ENCODE assay signal across 11 mouse cellular contexts in genomic region chr13:102355569-102355968, GRCm38 (mm10).
DNase-seq lines count a peak whose midpoint lies in the region; ATAC-seq and TF ChIP-seq lines count a peak whose summit lies in the region.
"Had no signal": no experiment of that assay in that cellular context is flagged by ENCODE, and none has a peak within 500 bp of the region (broad histone marks: within the 10 kb centered on the region; RNA-seq: fewer than 3 reads in every experiment).

No protein-coding gene starts in this region.

- intact Hi-C loops in heart, adult 2 months (cut with DNase I), result loop anchor here (10.0 kb wide), 2 partner anchors 149 to 289 kb away; no protein-coding TSS in a partner anchor

- no peak for TF ChIP-seq POLR2A in heart, adult 2 months (IDR thresholded peaks at IDR 0.05; ENCODE audit: insufficient read depth, low read depth, low read length)

- H3K4me1 ChIP-seq in heart, adult 2 months (ENCODE audit: control insufficient read depth, insufficient read depth, low read length), result no peaks in the 10 kb centered on the region; the same call in none of the 2 replicates
- H3K4me1 ChIP-seq in heart, embryonic 12.5 days (replicated peaks), result no peaks in the 10 kb centered on the region
- peaks cover 18% of the 10 kb centered on the region for H3K4me1 ChIP-seq in heart, embryonic 16.5 days (ENCODE audit: control insufficient read depth, insufficient read depth, low read length)
- H3K4me1 ChIP-seq in hindbrain, embryonic 14.5 days (replicated peaks; ENCODE audit: control insufficient read depth, insufficient read depth, low read length), result no peaks in the 10 kb centered on the region
- H3K4me1 ChIP-seq: embryonic facial prominence, embryonic 13.5 days; stomach, embryonic 15.5 days had no signal

- H3K9ac ChIP-seq in heart, adult 2 months (ENCODE audit: low read depth, low read length), result no peak overlapping the region
- H3K9ac ChIP-seq in heart, embryonic 12.5 days, result no peak overlapping the region
- no peak overlapping the region for H3K9ac ChIP-seq in heart, embryonic 16.5 days (ENCODE audit: low read length)
- no peak overlapping the region for H3K9ac ChIP-seq in hindbrain, embryonic 14.5 days
- H3K9ac ChIP-seq: embryonic facial prominence, embryonic 13.5 days; stomach, embryonic 15.5 days had no signal

- TF ChIP-seq CTCF in heart, adult 2 months (IDR thresholded peaks at IDR 0.05), result no peak

- peak in 1 of 2 experiments; percentile 37 for DNase-seq in heart, adult 2 months
- peak; percentile 13 for DNase-seq in right cerebral cortex, postnatal 4 days
- DNase-seq in right cerebral cortex, postnatal 36 days (ENCODE audit: low spot score in 2 of 2), result no peak
- DNase-seq in skeletal muscle tissue, adult 2 months (ENCODE audit: low read depth, low spot score), result peak; percentile 25
- DNase-seq in hindbrain, embryonic 14.5 days (ENCODE audit: low spot score), result no peak
- DNase-seq in left cerebral cortex, adult 9 months (ENCODE audit: low spot score in 2 of 2), result no peak

- no peak overlapping the region for H3K4me2 ChIP-seq in heart, embryonic 12.5 days
- H3K4me2 ChIP-seq in heart, embryonic 16.5 days (ENCODE audit: low read depth, low read length), result no peak overlapping the region
- H3K4me2 ChIP-seq in hindbrain, embryonic 14.5 days (replicated peaks), result no peak overlapping the region
- H3K4me2 ChIP-seq: embryonic facial prominence, embryonic 13.5 days; stomach, embryonic 15.5 days had no signal

- no peaks in the 10 kb centered on the region for H3K27me3 ChIP-seq in heart, adult 2 months (ENCODE audit: control insufficient read depth, insufficient read depth, low read length)
- H3K27me3 ChIP-seq in heart, embryonic 12.5 days (replicated peaks), result no peaks in the 10 kb centered on the region
- no peaks in the 10 kb centered on the region for H3K27me3 ChIP-seq in heart, embryonic 16.5 days (ENCODE audit: control insufficient read depth, insufficient read depth, low read length)
- no peaks in the 10 kb centered on the region for H3K27me3 ChIP-seq in hindbrain, embryonic 14.5 days (ENCODE audit: control insufficient read depth, insufficient read depth, low read length)
- H3K27me3 ChIP-seq: embryonic facial prominence, embryonic 13.5 days; megakaryocyte, embryonic 14.5 days; stomach, embryonic 15.5 days had no signal

- H3K4me3 ChIP-seq in heart, adult 2 months, result no peak overlapping the region
- H3K4me3 ChIP-seq in heart, embryonic 12.5 days, result no peak overlapping the region
- no peak overlapping the region for H3K4me3 ChIP-seq in heart, embryonic 16.5 days (ENCODE audit: low read length)
- no peak overlapping the region for H3K4me3 ChIP-seq in hindbrain, embryonic 14.5 days (replicated peaks; ENCODE audit: low read length)
- H3K4me3 ChIP-seq: embryonic facial prominence, embryonic 13.5 days; megakaryocyte, embryonic 14.5 days; stomach, embryonic 15.5 days had no signal

- peak overlapping the region; percentile 23 for H3K27ac ChIP-seq in heart, adult 2 months
- H3K27ac ChIP-seq in heart, embryonic 12.5 days (ENCODE audit: poor library complexity, severe bottlenecking), result no peak overlapping the region
- peak overlapping the region; percentile 68 for H3K27ac ChIP-seq in heart, embryonic 16.5 days (ENCODE audit: low read length)
- no peak overlapping the region for H3K27ac ChIP-seq in hindbrain, embryonic 14.5 days
- H3K27ac ChIP-seq: embryonic facial prominence, embryonic 13.5 days; stomach, embryonic 15.5 days had no signal

- peaks cover 5% of the 10 kb centered on the region for H3K36me3 ChIP-seq in heart, adult 2 months (ENCODE audit: control insufficient read depth, insufficient read depth, low read length)
- no peaks in the 10 kb centered on the region for H3K36me3 ChIP-seq in heart, embryonic 12.5 days
- no peaks in the 10 kb centered on the region for H3K36me3 ChIP-seq in heart, embryonic 16.5 days (ENCODE audit: control insufficient read depth, insufficient read depth)
- no peaks in the 10 kb centered on the region for H3K36me3 ChIP-seq in hindbrain, embryonic 14.5 days (replicated peaks; ENCODE audit: control insufficient read depth, insufficient read depth)
- H3K36me3 ChIP-seq: embryonic facial prominence, embryonic 13.5 days; stomach, embryonic 15.5 days had no signal

- WGBS in heart, adult 2 months, result 8% methylated on average over 1 of the region's 1 CpGs
- 19% methylated on average over 1 of the region's 1 CpGs for WGBS in heart, embryonic 12.5 days
- WGBS in heart, embryonic 16.5 days, result 15% methylated on average over 1 of the region's 1 CpGs
- 64% methylated on average over 1 of the region's 1 CpGs for WGBS in hindbrain, embryonic 14.5 days

- TF ChIP-seq EP300 in heart, adult 2 months (IDR thresholded peaks at IDR 0.05; ENCODE audit: insufficient read depth, low read depth, low read length), result no peak

- H3K79me2 ChIP-seq in heart, adult 2 months (replicated peaks; ENCODE audit: control insufficient read depth, insufficient read depth, low read length), result no peaks in the 10 kb centered on the region

- ATAC-seq in heart, embryonic 12.5 days (ENCODE audit: insufficient number of reproducible peaks, low FRiP score), result no peak
- ATAC-seq in heart, embryonic 16.5 days (replicated peaks; ENCODE audit: extremely low read depth, insufficient read depth, low FRiP score), result peak; percentile 55; the same call in 1 of the 2 replicates
- no peak for ATAC-seq in hindbrain, embryonic 14.5 days (ENCODE audit: low FRiP score)

- H3K9me3 ChIP-seq in heart, embryonic 12.5 days (replicated peaks), result no peaks in the 10 kb centered on the region
- H3K9me3 ChIP-seq in heart, embryonic 16.5 days (replicated peaks; ENCODE audit: control insufficient read depth, low read length), result no peaks in the 10 kb centered on the region
- H3K9me3 ChIP-seq in hindbrain, embryonic 14.5 days (ENCODE audit: control insufficient read depth, low read length), result no peaks in the 10 kb centered on the region
- H3K9me3 ChIP-seq: embryonic facial prominence, embryonic 13.5 days; megakaryocyte, embryonic 14.5 days; stomach, embryonic 15.5 days had no signal

Comparison
In these comparisons a context has a peak if more than half of its experiments do, and no peak if none do; other contexts are left out.
1. DNase-seq: peak in right cerebral cortex, postnatal 4 days (single experiment) and skeletal muscle tissue, adult 2 months (single experiment); none in right cerebral cortex, postnatal 36 days (0 of 2), hindbrain, embryonic 14.5 days (single experiment) and left cerebral cortex, adult 9 months (0 of 2).
2. H3K27ac ChIP-seq: peak in heart, adult 2 months (single experiment) and heart, embryonic 16.5 days (single experiment); none in heart, embryonic 12.5 days (single experiment) and hindbrain, embryonic 14.5 days (single experiment).